Mouse (Mus musculus) monocyte, adult 5-6 weeks (primary cell): ENCODE data around the gene Pgrmc1. TPM values are rescaled to one million over a fixed set of nuclear protein-coding genes. Genes with fewer than 3 reads are reported as not detected.
A peak's percentile ranks its signal among the peaks of the same experiment; 100 is the strongest.
"Not testable (repeated sequence)": the region's sequence is repeated elsewhere in the genome, so short reads cannot be mapped to it uniquely, and the experiment has no call there.

Source experiments
- ATAC-seq: fragments of 153-309, 156-312 bp; replicated peaks from 2 replicates; pipeline ENCODE4 v1.8.0; 2017; ENCODE audit warnings: mild to moderate bottlenecking; ENCODE audit not compliant: low TSS enrichment, insufficient number of reproducible peaks, severe bottlenecking, poor library complexity, low FRiP score
- total RNA-seq: library from RNA; stranded (forward); fragments of 200-1000, 200-491, 200-594 nt; gene quantifications from 3 replicates; pipeline ENCODE4 v1.2.3, GENCODE M21; 2017

Pgrmc1 gene
- 56.2 to 87.7 TPM (median 86.7 TPM) in 3 replicates for total RNA-seq

DNA sequence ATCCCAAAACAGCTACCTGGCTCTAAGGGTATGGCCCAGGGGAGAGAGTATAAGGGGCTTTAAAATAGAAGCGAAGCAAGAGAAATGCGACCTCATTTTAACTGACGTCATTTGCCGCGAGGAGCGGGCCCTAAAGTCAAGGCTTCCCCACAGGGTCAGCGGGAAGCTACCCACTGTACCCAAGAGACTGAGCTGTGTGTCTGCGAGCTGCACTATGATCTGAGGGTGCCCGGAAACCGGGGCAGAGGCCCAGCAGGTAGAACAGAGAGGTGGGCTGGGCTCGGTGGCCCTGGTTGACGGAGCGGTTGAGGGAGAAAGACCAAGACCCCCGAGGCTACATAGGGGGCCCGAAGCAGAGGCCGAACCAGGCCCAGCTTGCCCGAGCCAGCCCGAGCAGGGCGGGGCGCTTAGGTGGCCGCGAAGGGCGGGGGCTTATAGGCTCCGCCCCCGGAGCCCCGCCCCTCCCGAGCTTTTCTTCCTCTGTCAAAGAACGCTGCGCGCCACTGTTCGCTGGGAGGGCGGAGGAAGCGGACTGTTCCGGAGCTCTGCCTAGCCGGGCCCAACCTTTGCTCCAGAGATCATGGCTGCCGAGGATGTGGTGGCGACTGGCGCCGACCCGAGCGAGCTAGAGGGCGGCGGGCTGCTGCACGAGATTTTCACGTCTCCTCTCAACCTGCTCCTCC lies at the start of gene Pgrmc1:
Gene Pgrmc1, plus strand, starts transcription at position 500 of the 683 bp plus-strand sequence.
- ATAC-seq, result peak; percentile 95

DNA sequence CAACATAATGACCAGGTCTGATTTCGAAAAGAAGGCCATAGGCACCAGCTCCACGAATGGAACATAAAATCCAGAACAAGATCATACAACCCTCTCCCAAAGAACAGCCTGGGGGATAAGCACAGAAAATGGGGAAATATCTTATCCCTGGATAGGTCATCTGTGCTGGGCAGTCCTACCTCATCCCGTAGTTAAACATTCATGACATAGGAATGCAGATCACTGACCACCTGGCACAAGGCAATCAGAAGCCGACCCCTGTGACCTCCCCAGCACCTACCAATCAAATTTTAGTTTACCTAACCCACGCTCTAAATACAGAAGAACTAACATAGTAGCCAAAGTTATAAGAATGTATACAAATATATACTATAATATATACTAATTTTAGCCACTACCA lies 49.2 kb upstream of the Pgrmc1 start:
- ATAC-seq, result no peak

DNA sequence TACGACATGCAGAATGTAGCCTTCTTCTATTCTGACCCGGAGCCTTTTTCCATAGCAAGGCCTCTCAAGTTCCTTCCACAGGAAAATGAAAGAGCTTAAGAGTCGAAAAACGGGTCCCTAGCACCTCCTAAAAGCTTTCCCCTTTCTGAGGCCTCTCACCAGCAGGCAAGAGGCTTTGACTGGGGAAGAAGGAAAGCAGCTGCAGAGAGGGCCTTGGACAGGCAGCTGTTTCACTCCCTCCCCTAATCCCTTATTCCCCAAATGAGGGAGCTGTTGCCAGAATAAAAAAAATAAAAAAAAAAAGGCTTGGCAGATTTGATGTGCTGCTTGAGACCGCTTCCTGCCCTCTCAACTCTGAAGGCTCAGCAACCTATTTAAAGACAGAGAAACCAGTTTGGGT lies 47.1 kb upstream of the Pgrmc1 start:
- no peak for ATAC-seq

DNA sequence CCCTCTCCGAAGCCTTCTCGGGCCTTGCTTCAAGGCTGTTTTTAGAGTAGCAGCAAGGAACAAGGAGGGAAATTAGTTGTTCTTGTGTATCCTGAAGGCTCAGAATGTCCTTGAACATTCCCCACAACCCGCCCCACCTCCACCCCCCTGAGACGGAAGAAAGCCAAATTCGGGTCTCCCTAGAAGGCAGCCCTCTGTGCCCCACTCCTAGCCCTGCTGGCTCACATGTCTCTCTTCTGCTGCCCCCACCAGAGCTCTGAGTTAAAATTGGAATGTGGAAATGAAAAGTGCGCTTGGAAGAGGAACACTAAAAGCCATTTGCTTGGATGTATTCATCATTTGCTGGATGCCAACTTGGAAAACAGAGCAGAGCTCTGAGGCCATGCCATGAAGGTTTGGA lies 46.7 kb upstream of the Pgrmc1 start:
- ATAC-seq, result no peak

DNA sequence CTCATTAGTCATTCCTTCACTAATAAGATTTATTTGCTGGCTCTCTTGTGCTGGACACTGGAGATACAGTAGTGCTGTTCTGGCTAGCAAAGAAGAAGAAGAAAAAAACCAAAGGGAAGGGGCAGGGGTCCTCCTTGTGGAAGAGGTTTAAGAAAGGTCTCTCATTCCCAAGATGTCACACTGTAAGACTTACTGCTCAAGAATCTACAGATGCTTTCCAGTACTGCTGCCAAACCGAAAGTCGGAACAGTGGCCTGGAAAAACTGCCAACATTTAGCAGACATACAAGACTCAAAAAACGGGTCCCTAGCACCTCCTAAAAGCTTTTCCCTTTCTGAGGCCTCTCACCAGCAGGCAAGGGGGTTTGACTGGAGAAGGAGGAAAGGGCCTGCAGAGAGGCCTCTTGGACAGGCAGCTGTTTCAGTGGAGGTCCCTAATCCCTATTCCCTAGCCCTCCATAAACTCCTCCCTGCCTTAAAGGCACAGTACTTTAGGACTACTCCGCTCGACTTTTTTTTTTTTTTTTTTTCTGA lies 45.9 kb upstream of the Pgrmc1 start:
- no peak for ATAC-seq

DNA sequence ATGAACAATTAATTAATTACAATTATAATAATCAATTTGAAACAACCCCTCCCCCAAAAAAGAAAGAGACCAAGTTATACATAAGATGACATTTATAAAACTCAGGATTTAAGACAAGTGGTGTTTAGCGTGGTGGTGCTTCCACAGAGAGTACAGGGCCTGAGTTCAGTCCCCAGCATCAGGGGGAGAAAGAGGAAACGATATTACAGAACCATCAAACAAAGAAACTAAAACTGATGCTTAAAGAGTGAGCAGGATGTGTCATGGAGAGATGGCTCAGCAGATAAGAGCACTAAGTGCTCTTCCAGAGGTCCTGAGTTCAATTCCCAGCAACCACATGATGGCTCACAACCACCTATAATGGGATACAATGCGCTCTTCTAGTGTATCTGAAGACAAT lies 45.3 kb upstream of the Pgrmc1 start:
- no peak for ATAC-seq

DNA sequence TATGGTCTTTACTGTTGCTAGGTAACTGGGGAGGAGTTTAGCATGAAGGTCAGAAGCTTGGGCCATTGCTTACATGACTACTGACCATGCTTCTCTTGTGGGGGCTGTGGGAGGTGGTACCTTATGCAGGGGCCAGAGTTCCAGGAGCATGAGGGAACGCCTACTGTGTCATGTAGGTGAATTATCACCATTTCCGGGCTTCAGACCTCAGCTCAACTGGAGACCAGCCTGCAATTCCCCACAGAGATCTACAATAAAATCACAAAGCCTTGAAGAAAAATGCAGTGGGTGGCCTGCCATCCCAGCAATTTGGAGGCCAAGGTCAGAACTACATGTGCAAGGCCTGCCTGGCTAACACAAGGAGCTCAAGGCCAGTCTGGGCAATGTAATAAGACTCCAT lies 42.8 kb upstream of the Pgrmc1 start:
- ATAC-seq, result not testable (repeated sequence)

DNA sequence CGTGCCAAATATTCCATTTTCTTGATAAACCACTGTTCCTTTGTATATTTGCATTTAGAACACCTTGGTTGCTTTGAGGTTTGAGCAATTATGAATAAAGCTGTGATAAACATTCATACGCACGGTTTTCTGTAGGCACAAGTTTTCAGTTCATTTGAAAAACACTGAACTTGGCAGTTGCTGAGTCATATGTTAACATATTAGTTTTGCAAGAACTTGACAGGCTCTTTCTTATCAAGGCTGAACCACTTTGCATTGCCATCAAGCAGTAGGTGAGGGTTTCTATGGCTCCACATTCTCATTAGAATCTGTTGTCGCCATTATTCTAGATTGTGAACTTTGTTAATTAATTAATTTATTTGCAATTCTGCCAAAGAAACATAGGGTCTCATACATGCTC lies 37.8 kb upstream of the Pgrmc1 start:
- no peak for ATAC-seq

DNA sequence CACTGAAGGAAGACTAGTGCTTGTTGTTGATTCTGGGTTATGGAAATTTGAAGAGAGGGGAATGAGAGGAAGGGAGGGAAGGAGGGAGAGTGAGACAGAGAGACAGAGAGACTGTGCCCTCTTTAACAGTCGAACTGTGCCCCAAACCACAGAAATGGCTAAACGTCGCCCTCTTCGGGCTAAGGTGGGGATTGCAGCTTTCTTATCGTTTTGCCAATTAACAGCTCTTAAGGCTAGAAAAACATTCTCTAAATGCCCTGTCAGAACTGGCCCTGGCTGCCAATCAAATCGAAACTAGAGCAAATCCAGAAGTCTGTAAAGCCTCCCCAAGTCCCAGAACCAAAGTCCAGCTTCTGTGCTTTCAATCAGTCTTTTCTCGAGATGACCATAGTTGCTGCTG lies 36.4 kb upstream of the Pgrmc1 start:
- ATAC-seq, result no peak

DNA sequence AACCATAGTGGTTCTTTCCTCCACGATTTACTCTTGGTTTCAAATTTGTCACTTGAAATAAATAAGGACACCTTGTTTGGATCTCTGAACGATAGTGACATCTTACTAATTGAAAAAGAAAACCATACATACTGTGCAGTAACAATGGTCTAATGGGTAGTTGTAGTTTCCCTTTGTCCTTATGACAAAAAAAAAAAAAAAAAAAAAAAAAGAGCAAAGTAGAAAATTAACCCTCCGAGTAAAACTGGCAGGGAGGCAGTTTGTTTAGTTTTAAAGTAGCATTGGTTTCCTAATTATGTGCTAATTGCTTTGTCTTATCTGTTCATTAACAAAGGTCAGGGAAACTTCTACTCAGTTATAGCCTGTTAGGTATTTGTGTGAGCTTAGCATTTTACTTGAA lies 35.9 kb upstream of the Pgrmc1 start:
- ATAC-seq, result no peak

DNA sequence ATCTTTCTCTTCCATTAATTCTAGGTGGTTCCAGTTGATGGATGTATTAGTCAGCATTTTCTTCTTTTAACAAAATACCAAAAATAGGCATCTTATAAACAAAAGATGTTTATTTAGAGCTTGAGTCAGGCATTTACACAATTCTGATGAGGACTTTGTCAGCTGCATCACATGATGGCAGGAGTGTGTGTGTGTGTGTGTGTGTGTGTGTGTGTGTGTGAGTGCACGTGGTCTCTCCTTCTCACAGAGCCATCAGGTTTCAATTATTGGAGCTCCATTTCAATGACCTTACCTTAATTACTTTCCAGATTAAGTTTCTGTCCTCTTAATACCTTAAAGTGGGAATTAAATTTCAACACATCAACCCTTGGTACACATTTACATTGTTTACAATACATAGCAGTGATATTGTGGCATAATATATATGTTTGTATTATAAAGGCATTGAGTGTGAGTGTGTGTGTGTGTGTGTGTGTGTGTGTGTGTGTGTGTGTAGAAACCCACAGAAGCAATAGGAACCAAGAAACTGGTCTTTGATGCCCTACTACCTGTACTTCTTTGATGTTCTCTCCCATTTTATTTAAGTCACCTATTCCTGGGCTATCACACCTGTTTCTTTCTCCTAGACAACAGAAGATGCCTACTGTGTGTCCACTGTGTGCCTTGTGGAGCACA lies 11.2 kb upstream of the Pgrmc1 start:
- no peak for ATAC-seq

DNA sequence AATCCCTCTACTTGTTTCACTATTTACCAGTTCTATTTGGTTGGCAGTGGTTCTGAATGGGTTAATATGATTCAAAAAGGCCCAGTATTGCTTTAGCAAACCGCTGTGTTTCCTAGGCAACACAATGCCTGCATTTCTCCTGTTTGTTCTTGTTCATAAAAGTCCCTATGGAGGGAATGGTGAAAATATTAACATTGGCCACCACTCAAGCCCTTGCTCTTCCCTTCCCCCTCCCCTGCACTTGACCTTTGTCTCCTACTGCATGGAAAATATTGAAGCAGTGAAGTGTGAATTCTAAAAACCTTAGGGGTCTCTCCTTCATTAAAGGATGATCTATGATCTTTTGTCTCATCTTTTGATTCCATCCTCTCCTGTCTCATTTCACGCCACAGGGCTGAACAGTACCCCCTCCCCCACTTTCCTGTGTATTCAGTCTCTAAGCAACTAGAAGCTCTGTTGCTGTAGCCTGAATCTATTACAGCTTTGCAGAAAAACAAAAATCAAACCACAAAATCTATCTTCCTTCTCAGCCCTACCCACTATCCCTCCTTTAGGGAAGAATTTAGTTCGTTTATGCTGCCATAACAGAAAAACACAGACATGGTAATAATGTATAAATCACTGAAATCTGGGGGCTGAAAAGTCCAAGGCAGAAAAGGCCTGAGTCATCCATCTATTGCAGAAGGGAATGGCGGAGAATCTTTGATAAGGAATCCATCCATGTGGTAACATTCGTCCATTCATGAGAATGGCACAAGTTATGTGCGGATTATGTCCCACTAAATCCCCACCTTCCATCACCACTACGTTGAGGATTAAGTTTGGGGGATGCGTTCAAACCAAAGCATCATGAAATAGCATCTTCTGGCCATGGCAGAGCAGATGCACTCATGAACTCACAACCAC lies 10.4 kb upstream of the Pgrmc1 start:
- ATAC-seq, result no peak

DNA sequence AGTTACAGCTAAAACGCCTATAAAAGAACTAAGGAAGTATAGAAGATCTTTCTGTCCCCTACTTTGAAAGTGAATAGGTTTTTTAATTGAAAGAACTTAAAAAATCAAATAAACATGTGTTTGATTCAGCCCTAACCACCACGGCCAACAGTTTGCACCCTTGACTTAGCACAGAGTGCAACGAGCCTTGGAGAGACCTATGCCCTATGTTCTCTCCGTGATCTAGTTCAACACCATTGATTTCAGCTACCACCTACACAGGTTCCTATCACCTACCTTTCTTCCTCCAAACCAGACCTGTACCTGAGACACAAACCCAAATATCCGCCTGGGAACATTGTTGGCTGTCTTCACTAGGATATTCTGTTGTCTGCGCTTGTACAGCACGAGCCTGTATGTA lies 7.7 kb upstream of the Pgrmc1 start:
- ATAC-seq, result no peak

DNA sequence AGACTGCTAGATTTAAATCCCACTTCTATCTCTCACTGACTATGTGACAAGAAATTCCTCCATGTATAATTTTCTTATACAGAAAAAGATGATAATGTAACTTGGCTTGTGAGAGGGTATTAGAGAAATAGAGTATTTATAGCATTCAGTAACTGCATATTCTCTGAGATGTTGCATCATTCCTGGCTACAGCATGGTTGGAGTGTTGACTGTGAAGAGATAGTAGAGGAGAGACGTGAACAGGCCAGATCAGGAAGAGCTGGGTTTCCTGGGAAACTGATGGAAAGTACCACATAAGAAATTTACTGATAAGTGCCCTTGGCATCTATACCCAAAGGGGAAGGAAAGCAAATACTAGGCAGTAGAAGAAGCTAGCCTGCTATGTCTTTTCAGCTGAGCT lies 6.9 kb upstream of the Pgrmc1 start:
- ATAC-seq, result no peak

DNA sequence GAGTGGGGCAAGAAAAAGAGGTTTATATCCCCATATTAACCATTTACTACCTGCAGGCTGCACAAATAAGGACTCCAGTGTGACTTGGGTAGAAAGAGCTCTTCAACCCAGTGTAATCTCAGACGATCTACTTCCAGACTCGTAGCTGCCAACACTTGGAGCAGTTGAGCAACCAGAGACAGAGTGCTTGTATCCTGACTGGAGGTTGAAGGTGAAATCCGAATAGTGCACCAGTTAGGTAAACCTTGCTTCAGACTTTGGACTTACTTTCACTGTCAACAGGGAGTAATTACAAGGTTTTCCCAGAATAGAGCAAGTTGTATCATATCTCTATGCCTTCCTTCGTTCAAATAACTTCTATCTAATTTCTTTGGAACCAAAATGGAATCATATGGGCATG lies 6.5 kb upstream of the Pgrmc1 start:
- ATAC-seq, result no peak

DNA sequence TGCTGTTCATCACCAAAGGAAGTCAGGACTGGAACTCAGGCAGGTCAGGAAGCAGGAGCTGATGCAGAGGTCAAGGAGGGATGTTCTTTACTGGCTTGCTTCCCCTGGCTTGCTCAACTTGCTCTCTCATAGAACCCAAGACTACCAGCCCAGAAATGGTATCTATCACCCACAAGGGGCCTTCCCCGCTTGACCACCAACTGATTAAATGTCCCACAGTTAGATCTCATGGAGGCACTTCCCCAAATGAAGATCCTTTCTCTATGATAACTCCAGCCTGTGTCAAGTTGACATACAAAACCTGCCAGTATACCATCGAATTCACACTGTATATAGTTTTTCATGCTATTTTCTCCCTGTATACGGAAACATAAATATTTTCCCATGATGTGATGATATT lies 2.8 kb upstream of the Pgrmc1 start:
- no peak for ATAC-seq

DNA sequence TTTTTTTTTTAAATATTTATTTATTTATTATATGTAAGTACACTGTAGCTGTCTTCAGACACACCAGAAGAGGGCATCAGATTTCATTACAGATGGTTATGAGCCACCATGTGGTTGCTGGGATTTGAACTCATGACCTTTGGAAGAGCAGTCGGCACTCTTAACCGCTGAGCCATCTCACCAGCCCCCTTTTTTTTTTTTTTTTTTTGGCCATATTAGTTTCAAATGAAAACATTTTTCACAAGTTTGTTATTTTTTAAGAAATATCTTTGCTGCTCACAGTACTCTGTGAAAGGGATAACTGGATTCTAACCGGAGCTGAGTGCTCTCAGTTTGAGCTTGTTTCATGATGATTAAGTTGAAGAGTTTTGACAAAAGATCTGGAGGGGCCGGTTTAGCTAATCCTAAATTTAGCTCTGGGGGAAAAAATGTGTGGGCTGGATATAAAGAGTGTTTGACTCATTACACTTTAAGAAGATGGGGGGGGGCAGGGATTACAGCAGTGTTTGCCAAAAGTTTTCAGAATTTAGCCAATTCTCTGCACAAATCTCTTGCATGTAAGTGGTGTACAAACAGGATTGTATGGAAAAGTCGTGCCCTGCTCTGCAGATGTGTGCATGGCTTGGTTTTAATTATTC lies 1.4 kb upstream of the Pgrmc1 start:
- ATAC-seq, result not testable (repeated sequence)

DNA sequence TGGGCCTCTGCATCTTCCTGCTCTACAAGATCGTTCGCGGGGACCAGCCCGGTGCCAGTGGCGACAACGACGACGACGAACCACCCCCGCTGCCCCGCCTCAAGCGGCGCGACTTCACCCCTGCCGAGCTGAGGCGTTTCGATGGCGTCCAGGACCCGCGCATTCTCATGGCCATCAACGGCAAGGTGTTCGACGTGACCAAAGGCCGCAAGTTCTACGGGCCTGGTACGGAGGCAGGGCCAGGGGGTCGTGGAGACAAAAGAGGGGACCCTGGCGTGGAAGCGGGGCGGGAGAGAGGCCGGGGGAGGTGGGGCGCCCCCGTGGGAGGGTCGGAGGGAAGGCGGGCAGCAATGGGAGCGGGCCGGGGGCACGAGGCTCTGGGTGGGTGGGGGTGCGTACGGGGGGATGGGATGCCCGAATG lies 394 bp downstream of the Pgrmc1 start:
- 0 out of 2 replicates have a peak, but pooled peaks have one; percentile 15 for ATAC-seq

DNA sequence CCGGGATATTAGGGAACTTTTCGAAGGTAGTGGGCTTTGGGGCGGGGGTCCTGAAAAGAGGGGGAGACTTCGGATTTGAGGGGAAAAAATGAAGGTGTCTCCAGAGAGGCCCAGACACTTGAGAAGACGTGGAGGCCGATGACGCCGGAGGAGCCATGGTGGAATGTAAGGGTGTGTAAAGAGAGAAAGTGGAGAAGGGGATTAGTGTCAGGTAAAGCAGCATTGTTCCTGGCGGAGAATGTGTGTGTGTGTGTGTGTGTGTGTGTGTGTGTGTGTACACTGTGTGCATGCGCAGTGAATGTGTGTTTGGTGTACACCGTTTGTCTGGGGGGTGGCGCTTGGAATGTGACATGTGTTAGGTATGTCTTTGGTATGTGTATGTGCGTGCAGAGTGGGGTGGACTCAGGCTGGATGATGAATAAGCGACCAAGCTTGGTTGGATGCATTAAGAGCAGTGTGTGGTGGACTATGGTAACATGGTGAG lies 897 bp downstream of the Pgrmc1 start:
- ATAC-seq, result no peak
